Mouse (Mus musculus) brain, embryonic 14.5 days (tissue): ENCODE results near the gene Gm9821.

Source experiments
- CTCF ChIP-seq: fragments of 200-500 bp; IDR thresholded peaks from 2 replicates; pipeline ENCODE4 v1.5.1; 2012; ENCODE audit warnings: inconsistent platforms, mild to moderate bottlenecking, moderate library complexity, borderline replicate concordance; ENCODE audit not compliant: insufficient read depth, insufficient read length; ENCODE audit errors: extremely low read depth
- POLR2A ChIP-seq: fragments of 200-500 bp; IDR thresholded peaks from 2 replicates; pipeline ENCODE4 v1.6.1; 2012; ENCODE audit warnings: mild to moderate bottlenecking, inconsistent platforms, borderline replicate concordance; ENCODE audit not compliant: poor library complexity, insufficient read depth, insufficient read length, severe bottlenecking; ENCODE audit errors: extremely low read depth

- no peak for TF ChIP-seq POLR2A
- TF ChIP-seq CTCF = no peak
These were observed 10.4 kb downstream of the Gm9821 start for GRCm38 (mm10) chr2:91955875-91956274.
